Mouse (Mus musculus) neutrophil, adult 65 days (primary cell): ENCODE data around the gene Urm1. TPM values are rescaled to one million over a fixed set of nuclear protein-coding genes. Genes with fewer than 3 reads are reported as not detected.

Experiments used
- total RNA-seq: library from RNA; stranded (reverse); gene quantifications from 2 replicates; pipeline ENCODE4 v1.2.4, GENCODE M21; 2023

The Urm1 gene
- 28.1 and 34.0 TPM in 2 replicates for total RNA-seq

GRCm38 (mm10) chr2:29820025-29820817, at the start of gene Urm1:
TSS of gene Urm1 (plus strand) at chr2:29820075.

DNA sequence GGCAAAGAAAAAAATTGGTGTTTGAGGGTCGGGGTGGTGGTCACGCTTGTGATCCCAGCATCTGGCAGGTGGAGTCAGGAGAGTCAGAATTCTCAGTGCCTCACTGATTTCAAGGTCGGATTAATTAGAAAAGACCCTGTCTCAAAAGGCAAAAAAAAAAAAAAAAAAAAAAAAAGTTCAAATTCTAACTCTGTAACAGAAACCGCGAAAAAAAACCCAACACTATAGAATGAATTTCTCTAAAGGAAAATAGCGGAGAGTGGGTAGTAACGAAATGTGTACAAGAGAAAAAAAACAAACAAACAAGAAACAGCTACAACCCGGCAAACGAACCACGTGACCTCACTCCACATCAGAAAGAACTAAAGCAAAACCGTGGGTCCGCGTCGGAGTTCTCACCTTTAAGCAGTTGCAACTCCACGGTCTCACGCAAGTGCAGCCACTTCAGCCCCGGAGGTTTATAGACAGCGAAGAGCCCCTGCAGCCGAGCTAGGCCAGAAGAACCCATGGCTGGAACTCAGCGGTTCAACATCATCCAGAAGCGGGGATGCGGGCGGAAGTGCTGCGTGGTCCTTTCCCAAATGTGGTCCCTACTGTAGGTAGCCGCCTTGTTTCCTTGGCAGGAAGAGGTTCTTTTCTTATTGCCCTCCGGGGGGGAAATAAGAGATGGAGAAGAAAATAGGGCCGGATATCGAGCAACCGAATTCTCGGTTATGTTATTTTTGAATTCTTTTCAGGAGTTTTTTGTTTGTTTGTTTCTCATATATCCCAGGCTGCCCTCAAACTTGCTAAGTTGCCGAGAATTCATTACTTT, 32.6 kb upstream of the Urm1 start, which contains the start of gene Coq4:
TSS of gene Coq4 (plus strand) at position 390 of the 814 bp plus-strand sequence.

GRCm38 (mm10) chr2:29787937-29788681, 31.8 kb upstream of the Urm1 start, which contains the start of gene Trub2:
TSS of gene Trub2 (minus strand) at chr2:29788502.

DNA sequence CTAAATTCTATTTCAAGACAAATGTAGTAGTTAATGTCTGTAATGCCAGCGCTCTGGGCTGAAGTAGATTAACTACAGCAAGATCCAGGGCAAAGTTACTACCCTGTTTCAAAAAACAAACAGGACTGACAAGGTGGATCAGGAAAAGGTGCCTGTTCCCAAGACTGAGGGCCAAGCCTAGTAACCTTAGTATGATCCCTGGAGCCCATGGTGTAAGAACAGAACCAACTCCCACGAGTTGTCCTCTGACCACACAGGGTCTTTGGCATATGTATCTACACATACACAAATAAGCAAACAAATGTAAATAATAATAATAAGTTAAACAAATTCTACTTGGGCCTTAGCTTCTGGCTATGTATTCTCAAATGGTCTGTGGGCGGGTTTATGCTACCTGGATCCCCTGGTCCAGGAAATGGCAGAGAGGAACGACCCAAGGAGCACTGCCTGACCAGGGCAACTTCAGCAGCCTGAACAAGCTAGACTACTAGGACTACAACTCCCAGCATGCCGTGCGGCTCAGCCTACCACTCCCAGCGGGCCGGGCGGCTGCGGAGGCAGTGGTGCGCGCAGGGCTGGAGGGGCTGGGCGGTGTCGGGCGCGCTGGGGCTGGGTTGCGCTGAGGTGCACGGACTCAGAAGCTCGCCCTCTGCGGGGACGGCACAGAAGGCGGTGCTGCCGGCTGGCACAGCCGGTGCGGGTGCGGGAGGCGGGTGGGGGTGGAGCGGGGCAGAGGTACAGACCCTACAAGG, 17.6 kb upstream of the Urm1 start, which contains the start of gene Slc27a4:
TSS of gene Slc27a4 (plus strand) at position 560 of the 752 bp plus-strand sequence.

DNA sequence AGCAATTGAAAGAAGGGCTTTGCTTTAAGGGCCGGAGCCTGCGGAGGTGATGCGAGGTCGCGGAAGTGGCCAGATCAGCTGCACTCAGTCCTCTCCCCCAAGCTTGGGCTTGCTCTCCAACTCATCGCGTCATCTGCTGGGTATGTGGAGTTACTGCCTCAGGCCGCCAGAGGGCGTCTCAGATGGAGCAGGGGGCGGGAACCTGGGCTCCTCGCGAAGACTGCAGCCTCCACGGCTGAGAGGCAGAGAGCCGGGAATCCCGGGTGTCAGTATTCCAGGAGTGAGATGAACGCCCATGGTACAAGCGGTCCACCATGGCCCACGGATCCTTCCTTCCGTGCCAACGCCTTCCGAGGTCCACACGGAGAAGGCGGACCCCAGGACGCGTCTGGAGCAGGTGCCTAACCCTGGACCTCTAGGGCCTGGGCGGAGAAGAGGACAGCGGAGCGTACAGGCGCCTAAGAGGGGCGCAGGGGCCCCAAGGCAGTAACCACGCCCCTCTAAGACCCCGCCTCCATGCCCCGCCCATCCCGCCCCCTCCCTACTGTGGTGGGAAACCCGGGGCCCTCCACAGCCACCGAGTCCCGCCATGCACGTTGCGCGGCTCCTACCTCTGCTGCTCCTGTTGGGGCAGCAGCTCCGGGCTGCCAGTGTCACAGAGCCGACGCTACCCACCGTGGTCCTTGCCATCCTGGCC, 49.2 kb downstream of the Urm1 start, which contains the start of gene Cercam:
TSS of gene Cercam (plus strand) at position 216 of the 697 bp plus-strand sequence.

DNA sequence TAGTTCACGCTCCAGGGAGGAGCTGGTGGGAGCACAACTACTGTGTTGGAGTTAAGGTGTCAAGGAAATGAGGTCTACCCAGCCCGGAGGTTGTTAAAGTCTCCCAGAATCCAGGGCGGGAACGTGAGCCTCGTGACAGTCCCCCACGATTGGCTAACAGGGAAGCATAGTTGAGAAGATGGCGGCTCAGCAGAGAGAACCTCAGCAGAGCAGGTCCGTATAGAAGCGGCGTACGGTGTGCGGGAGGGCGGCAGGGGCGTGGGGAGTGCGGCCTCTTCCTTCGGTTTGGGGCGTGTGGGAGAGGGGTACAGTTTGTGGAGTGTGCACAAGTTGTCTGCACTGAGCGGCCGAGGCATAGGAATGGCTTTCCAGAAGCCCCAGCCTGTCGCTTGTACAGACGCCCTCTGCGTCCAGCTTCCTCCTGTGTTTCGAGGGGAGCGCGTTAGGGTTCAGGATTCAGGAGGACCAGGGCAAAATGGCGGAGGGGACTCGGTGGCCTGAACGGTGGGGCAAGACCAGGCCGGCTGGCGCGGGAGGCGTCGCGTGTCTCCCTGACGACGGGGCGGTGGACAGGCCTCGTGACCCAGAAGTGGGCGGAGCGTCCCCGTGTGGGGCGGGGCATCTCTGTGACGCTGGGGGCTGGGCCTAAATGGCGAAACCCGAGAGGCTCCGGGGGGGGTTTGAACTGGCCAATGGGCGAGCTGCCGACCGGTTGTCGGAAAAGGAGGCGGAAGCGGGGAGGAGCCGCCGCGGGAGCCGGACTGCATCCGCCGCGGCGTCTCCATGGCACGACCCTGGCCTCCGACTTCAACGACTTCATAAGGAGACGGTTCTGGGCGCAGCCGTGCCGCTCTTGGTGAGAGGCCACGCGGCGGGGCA, 69.4 kb downstream of the Urm1 start, which contains the start of gene Odf2:
TSS of gene Odf2 (plus strand) at position 156 of the 879 bp plus-strand sequence.

Other genes with a start within 250 kb of the Urm1 start
- gene Rapgef1, start 200.4 kb upstream of the Urm1 start, total RNA-seq = 45.7 and 72.1 TPM in 2 replicates
- gene Gm13420, start 68.4 kb upstream of the Urm1 start, total RNA-seq = not detected in 2 replicates
- gene Gm13547, start 60.8 kb upstream of the Urm1 start, total RNA-seq = 1.1 TPM in 1 of 2 replicates, not detected in the other
- gene Coq4, start 32.6 kb upstream of the Urm1 start, total RNA-seq = 16.8 and 35.4 TPM in 2 replicates
- gene Trub2, start 31.6 kb upstream of the Urm1 start, total RNA-seq = 59.7 and 78.9 TPM in 2 replicates
- 172 and 238 TPM in 2 replicates for gene Slc27a4, start 17.4 kb upstream of the Urm1 start, total RNA-seq
- gene Cercam, start 49.1 kb downstream of the Urm1 start, total RNA-seq = 3.8 and 4.0 TPM in 2 replicates
- 88.1 and 137 TPM in 2 replicates for gene Odf2, start 69.1 kb downstream of the Urm1 start, total RNA-seq
- 43.2 and 46.6 TPM in 2 replicates for gene Gle1, start 115.4 kb downstream of the Urm1 start, total RNA-seq
- gene Sptan1, start 145.5 kb downstream of the Urm1 start, total RNA-seq = 193 and 270 TPM in 2 replicates
- 1.5 and 1.6 TPM in 2 replicates for gene Wdr34, start 228.8 kb downstream of the Urm1 start, total RNA-seq
- 91.9 and 105 TPM in 2 replicates for gene Set, start 237.3 kb downstream of the Urm1 start, total RNA-seq